Mouse (Mus musculus) heart, embryonic 11.5 days (tissue): ENCODE data around the gene Ptpn11. TPM values are rescaled to one million over a fixed set of nuclear protein-coding genes. Genes with fewer than 3 reads are reported as not detected.

ENCODE experiments used
- ATAC-seq: fragments of 200-750 bp; cut with Nextera tagmentation; replicated peaks from 2 replicates; pipeline ENCODE4 v1.8.0; 2017; ENCODE audit warnings: moderate library complexity; ENCODE audit not compliant: insufficient number of reproducible peaks, low FRiP score, low TSS enrichment
- H3K27ac ChIP-seq: fragments of 300-500 bp; sonication (generic); 2 replicates; pipeline ENCODE4 v1.5.1; 2014; ENCODE audit warnings: mild to moderate bottlenecking, low read depth, low read length
- H3K27me3 ChIP-seq: fragments of 300-500 bp; sonication (generic); 2 replicates; pipeline ENCODE4 v1.6.1; 2014; ENCODE audit warnings: mild to moderate bottlenecking, low read length, mixed read lengths; ENCODE audit not compliant: control insufficient read depth, insufficient read depth
- H3K36me3 ChIP-seq: fragments of 300-500 bp; sonication (generic); 2 replicates; pipeline ENCODE4 v1.6.1; 2014; ENCODE audit warnings: mild to moderate bottlenecking, low read length, moderate library complexity, mixed read lengths; ENCODE audit not compliant: control insufficient read depth, insufficient read depth
- H3K4me1 ChIP-seq: fragments of 300-500 bp; sonication (generic); 2 replicates; pipeline ENCODE4 v1.6.1; 2014; ENCODE audit warnings: low read length; ENCODE audit not compliant: control insufficient read depth, insufficient read depth
- H3K4me2 ChIP-seq: fragments of 300-500 bp; sonication (generic); 2 replicates; pipeline ENCODE4 v1.6.1; 2014; ENCODE audit warnings: mild to moderate bottlenecking, moderate library complexity
- H3K4me3 ChIP-seq: fragments of 300-500 bp; sonication (generic); 2 replicates; pipeline ENCODE4 v1.5.1; 2014; ENCODE audit warnings: low read depth, low read length
- H3K9ac ChIP-seq: fragments of 300-500 bp; sonication (generic); 2 replicates; pipeline ENCODE4 v1.6.1; 2014; ENCODE audit warnings: mild to moderate bottlenecking, low read depth, low read length, moderate library complexity
- H3K9me3 ChIP-seq: fragments of 300-500 bp; sonication (generic); replicated peaks from 2 replicates; pipeline ENCODE4 v1.6.1; 2016; ENCODE audit warnings: low read length; ENCODE audit not compliant: control insufficient read depth
- WGBS: fragments of 180-500 bp; shearing (Covaris S2); extraction: QIAGEN DNeasy Blood & Tissue Kit; methylation state at CpG from one replicate; pipeline ENCODE4 v1.1.7; 2014; ENCODE audit not compliant: insufficient replicate concordance; 5-methylcytosine and 5-hydroxymethylcytosine counted together
- polyA plus RNA-seq: library from polyadenylated mRNA; unstranded; fragments of >200 nt; fragmentation: Nextera tagmentation; extraction: Ambion mirVana; gene quantifications from 2 replicates; pipeline ENCODE4 v1.2.1, GENCODE M21; 2014

Gene Ptpn11
- polyA plus RNA-seq, 1 experiment from 2014 or later, result 33.8 TPM

- peaks cover 33% of the 10 kb centered on the region for H3K36me3 ChIP-seq
Observed at GRCm38 (mm10) chr5:121157489-121157888, 33.7 kb downstream of the Ptpn11 start.

GRCm38 (mm10) chr5:121157017-121157416 is 34.2 kb downstream of the Ptpn11 start:
- H3K9me3 ChIP-seq, result no peaks in the 10 kb centered on the region
- peaks cover 33% of the 10 kb centered on the region for H3K36me3 ChIP-seq
- no peak overlapping the region for H3K4me2 ChIP-seq
- H3K27ac ChIP-seq, result no peak overlapping the region
- H3K4me1 ChIP-seq, result peaks cover 13% of the 10 kb centered on the region
- no peaks in the 10 kb centered on the region for H3K27me3 ChIP-seq
- no peak for ATAC-seq
- H3K9ac ChIP-seq, result no peak overlapping the region
- 45% methylated on average over 2 of the region's 2 CpGs for WGBS
- H3K4me3 ChIP-seq, result no peak overlapping the region

More at GRCm38 (mm10) chr5:121157489-121157888, 33.7 kb downstream of the Ptpn11 start:
- Histone ChIP-seq H3K4me3 (no peak overlapping the region), H3K9ac (no peak overlapping the region), H3K27me3 (no peaks in the 10 kb centered on the region), H3K4me1 (peaks cover 13% of the 10 kb centered on the region), H3K9me3 (no peaks in the 10 kb centered on the region), H3K27ac (no peak overlapping the region), H3K4me2 (no peak overlapping the region)
- 90% methylated on average over 5 of the region's 5 CpGs for WGBS
- ATAC-seq, result no peak

- no peak for ATAC-seq
- H3K4me2 ChIP-seq, result no peak overlapping the region
- H3K9ac ChIP-seq, result no peak overlapping the region
- no peak overlapping the region for H3K27ac ChIP-seq
- 92% methylated on average over 4 of the region's 4 CpGs for WGBS
- no peaks in the 10 kb centered on the region for H3K9me3 ChIP-seq
- peaks cover 13% of the 10 kb centered on the region for H3K4me1 ChIP-seq
- no peak overlapping the region for H3K4me3 ChIP-seq
- no peaks in the 10 kb centered on the region for H3K27me3 ChIP-seq
- H3K36me3 ChIP-seq, result peaks cover 32% of the 10 kb centered on the region
Observed at GRCm38 (mm10) chr5:121156121-121156520, 35.1 kb downstream of the Ptpn11 start.

- Histone ChIP-seq H3K9ac (no peak overlapping the region), H3K4me2 (no peak overlapping the region), H3K4me1 (0 out of 2 replicates have a peak, but pooled peaks cover 4% of the 10 kb centered on the region), H3K27me3 (no peaks in the 10 kb centered on the region), H3K4me3 (no peak overlapping the region), H3K36me3 (peaks cover 37% of the 10 kb centered on the region), H3K9me3 (no peaks in the 10 kb centered on the region), H3K27ac (no peak overlapping the region)
- 88% methylated on average over 4 of the region's 4 CpGs for WGBS
- no peak for ATAC-seq
Observed at GRCm38 (mm10) chr5:121150684-121151083, 40.5 kb downstream of the Ptpn11 start.

- no peak overlapping the region for H3K4me3 ChIP-seq
- WGBS, result 88% methylated on average over 1 of the region's 1 CpGs
- H3K4me2 ChIP-seq, result no peak overlapping the region
- no peak overlapping the region for H3K27ac ChIP-seq
- peaks cover 35% of the 10 kb centered on the region for H3K36me3 ChIP-seq
- 0 out of 2 replicates have a peak, but pooled peaks cover 10% of the 10 kb centered on the region for H3K4me1 ChIP-seq
- H3K9me3 ChIP-seq, result no peaks in the 10 kb centered on the region
- H3K27me3 ChIP-seq, result no peaks in the 10 kb centered on the region
- no peak overlapping the region for H3K9ac ChIP-seq
- no peak for ATAC-seq
Observed at GRCm38 (mm10) chr5:121149246-121149645, 42.0 kb downstream of the Ptpn11 start.

- no peak overlapping the region for H3K9ac ChIP-seq
- no peaks in the 10 kb centered on the region for H3K9me3 ChIP-seq
- no peak overlapping the region for H3K27ac ChIP-seq
- peaks cover 31% of the 10 kb centered on the region for H3K36me3 ChIP-seq
- ATAC-seq, result no peak
- no peak overlapping the region for H3K4me3 ChIP-seq
- no peak overlapping the region for H3K4me2 ChIP-seq
- 0 out of 2 replicates have a peak, but pooled peaks cover 10% of the 10 kb centered on the region for H3K4me1 ChIP-seq
- H3K27me3 ChIP-seq, result no peaks in the 10 kb centered on the region
- 92% methylated on average over 5 of the region's 5 CpGs for WGBS
Observed at GRCm38 (mm10) chr5:121146275-121146674, 44.9 kb downstream of the Ptpn11 start.

GRCm38 (mm10) chr5:121145609-121146008 is 45.6 kb downstream of the Ptpn11 start:
- Histone ChIP-seq H3K27me3 (no peaks in the 10 kb centered on the region), H3K4me2 (no peak overlapping the region), H3K4me3 (no peak overlapping the region), H3K9me3 (no peaks in the 10 kb centered on the region), H3K36me3 (peaks cover 26% of the 10 kb centered on the region), H3K9ac (no peak overlapping the region), H3K27ac (no peak overlapping the region), H3K4me1 (0 out of 2 replicates have a peak, but pooled peaks cover 10% of the 10 kb centered on the region)
- 80% methylated on average over 5 of the region's 5 CpGs for WGBS
- no peak for ATAC-seq

- no peaks in the 10 kb centered on the region for H3K9me3 ChIP-seq
- H3K27me3 ChIP-seq, result no peaks in the 10 kb centered on the region
- H3K4me2 ChIP-seq, result no peak overlapping the region
- H3K4me3 ChIP-seq, result no peak overlapping the region
- peaks cover 27% of the 10 kb centered on the region for H3K36me3 ChIP-seq
- H3K9ac ChIP-seq, result no peak overlapping the region
- ATAC-seq, result no peak
- H3K27ac ChIP-seq, result no peak overlapping the region
- WGBS, result 83% methylated on average over 13 of the region's 13 CpGs
- H3K4me1 ChIP-seq, result 0 out of 2 replicates have a peak, but pooled peaks cover 10% of the 10 kb centered on the region
Observed at GRCm38 (mm10) chr5:121144441-121145238, 46.6 kb downstream of the Ptpn11 start.
